Mouse (Mus musculus) adrenal gland, postnatal 10 days (tissue): ENCODE results near the gene Flot2. TPM values are rescaled to one million over a fixed set of nuclear protein-coding genes. Genes with fewer than 3 reads are reported as not detected.
"Not testable (repeated sequence)": the region's sequence is repeated elsewhere in the genome, so short reads cannot be mapped to it uniquely, and the experiment has no call there.

Experiments
- DNase-seq: peaks from one replicate; pipeline ENCODE4 v3.0.0; 2021; ENCODE audit warnings: mixed read lengths
- long read RNA-seq, 2 experiments: library from polyadenylated mRNA; stranded (forward); transcript quantifications; one replicate each; pipeline ENCODE4 v2.0.0; 2021
- total RNA-seq, 2 experiments: library from RNA; stranded (reverse); gene quantifications; 2 replicates each; pipeline ENCODE4 v1.2.3; 2021

The Flot2 gene
- 10 to 100 TPM; 79.1 to 95.9 TPM for total RNA-seq
- long read RNA-seq, experiment 1, transcript Flot2-205 (12 exons, 2,712 nt): minor isoform, 9 of 167 reads
- long read RNA-seq, experiment 1, transcript Flot2-202 (11 exons, 2,568 nt): minor isoform, 13 of 167 reads
- long read RNA-seq, experiment 1, transcript Flot2-201 (11 exons, 2,621 nt): major isoform, 108 of 167 reads
- long read RNA-seq, experiment 1, partial matches to known transcripts: 29 of 167 reads
- long read RNA-seq, experiment 1, other reads (novel, unspliced or antisense): 8 of 167 reads
- long read RNA-seq, experiment 2, transcript Flot2-202 (11 exons, 2,568 nt): minor isoform, 15 of 161 reads
- long read RNA-seq, experiment 2, transcript Flot2-205 (12 exons, 2,712 nt): minor isoform, 6 of 161 reads
- long read RNA-seq, experiment 2, transcript Flot2-201 (11 exons, 2,621 nt): major isoform, 115 of 161 reads
- long read RNA-seq, experiment 2, partial matches to known transcripts: 14 of 161 reads
- long read RNA-seq, experiment 2, other reads (novel, unspliced or antisense): 11 of 161 reads

- DNase-seq: peak; percentile 82
Measured at GRCm38 (mm10) chr11:78037831-78038752, at the start of gene Flot2. Flot2 (plus strand) TSS chr11:78037931.

GRCm38 (mm10) chr11:77989071-77989690 is 48.5 kb upstream of the Flot2 start:
- DNase-seq: no peak

GRCm38 (mm10) chr11:77995556-77995955 is 42.2 kb upstream of the Flot2 start:
- no peak for DNase-seq

GRCm38 (mm10) chr11:78006446-78006845 is 31.3 kb upstream of the Flot2 start:
- DNase-seq: no peak

- peak; percentile 83 for DNase-seq
Measured at GRCm38 (mm10) chr11:78019676-78020075, 18.1 kb upstream of the Flot2 start.

- DNase-seq: peak; percentile 57
Measured at GRCm38 (mm10) chr11:78023607-78024006, 14.1 kb upstream of the Flot2 start.

- DNase-seq: no peak
Measured at GRCm38 (mm10) chr11:78029240-78029639, 8.5 kb upstream of the Flot2 start.

- DNase-seq: no peak
Measured at GRCm38 (mm10) chr11:78030600-78030999, 7.1 kb upstream of the Flot2 start.

- no peak for DNase-seq
Measured at GRCm38 (mm10) chr11:78031389-78031788, 6.3 kb upstream of the Flot2 start.

- peak; percentile 97 for DNase-seq
Measured at GRCm38 (mm10) chr11:78031947-78032808, 5.6 kb upstream of the Flot2 start, which contains the start of gene Dhrs13. Dhrs13 (plus strand) TSS chr11:78032280.

- DNase-seq: no peak
Measured at GRCm38 (mm10) chr11:78032809-78033195, 4.9 kb upstream of the Flot2 start.

- peak; percentile 46 for DNase-seq
Measured at GRCm38 (mm10) chr11:78033931-78034617, 3.7 kb upstream of the Flot2 start.

GRCm38 (mm10) chr11:78036791-78037190 is 940 bp upstream of the Flot2 start:
- DNase-seq: no peak

- no peak for DNase-seq
Measured at GRCm38 (mm10) chr11:78040878-78041277, 3.1 kb downstream of the Flot2 start.

- not testable (repeated sequence) for DNase-seq
Measured at GRCm38 (mm10) chr11:78042290-78042870, 4.6 kb downstream of the Flot2 start.

GRCm38 (mm10) chr11:78044758-78045251 is 7.1 kb downstream of the Flot2 start:
- DNase-seq: peak; percentile 93

GRCm38 (mm10) chr11:78048637-78049036 is 10.9 kb downstream of the Flot2 start:
- DNase-seq: not testable (repeated sequence)

GRCm38 (mm10) chr11:78053078-78053477 is 15.3 kb downstream of the Flot2 start:
- no peak for DNase-seq

- DNase-seq: no peak
Measured at GRCm38 (mm10) chr11:78056946-78057345, 19.2 kb downstream of the Flot2 start.
